Mouse (Mus musculus) stomach, embryonic 16.5 days (tissue): ENCODE results near the gene Ddx41. TPM values are rescaled to one million over a fixed set of nuclear protein-coding genes. Genes with fewer than 3 reads are reported as not detected.
A peak's percentile ranks its signal among the peaks of the same experiment; 100 is the strongest.

Source experiments
- microRNA-seq: library from miRNA; unstranded; fragments of <30 nt; microRNA quantifications from one replicate; pipeline ENCODE4, GENCODE M21; 2016
- polyA plus RNA-seq: library from polyadenylated mRNA; unstranded; fragments of >200 nt; fragmentation: Nextera tagmentation; extraction: Ambion mirVana; gene quantifications from 2 replicates; pipeline ENCODE4 v1.2.1, GENCODE M21; 2015

Ddx41 gene
- polyA plus RNA-seq, 1 experiment from 2014 or later = 52.5 TPM

Small RNA genes lying within 50 kb of the gene (microRNA-seq; reads per million reads assigned to microRNA genes)
- 3.3 reads per million, percentile 19 among the genes with 10 or more reads in this experiment for gene Mir6945

Other genes starting within 250 kb of the Ddx41 start
- gene Prelid1, start 216.2 kb downstream of the Ddx41 start, polyA plus RNA-seq = 444 and 484 TPM in 2 replicates
- gene Rab24, start 214.7 kb downstream of the Ddx41 start, polyA plus RNA-seq = 76.2 and 79.2 TPM in 2 replicates
- gene Mxd3, start 206.8 kb downstream of the Ddx41 start, polyA plus RNA-seq = 31.8 and 35.5 TPM in 2 replicates
- 112 and 113 TPM in 2 replicates for gene Lman2, start 173.9 kb downstream of the Ddx41 start, polyA plus RNA-seq
- gene Rgs14, start 166.9 kb downstream of the Ddx41 start, polyA plus RNA-seq = 1.00 and 1.6 TPM in 2 replicates
- gene Slc34a1, start 138.5 kb downstream of the Ddx41 start, polyA plus RNA-seq = 0.14 and 0.17 TPM in 2 replicates
- gene Pfn3, start 121.4 kb downstream of the Ddx41 start, polyA plus RNA-seq = not detected in 2 replicates
- gene F12, start 109.9 kb downstream of the Ddx41 start, polyA plus RNA-seq = 4.5 and 5.6 TPM in 2 replicates
- 14.6 TPM in 2 replicates for gene Grk6, start 91.6 kb downstream of the Ddx41 start, polyA plus RNA-seq
- gene Prr7, start 72.4 kb downstream of the Ddx41 start, polyA plus RNA-seq = 0.22 and 0.26 TPM in 2 replicates
- 111 and 113 TPM in 2 replicates for gene Dbn1, start 48.5 kb downstream of the Ddx41 start, polyA plus RNA-seq
- 240 and 243 TPM in 2 replicates for gene Pdlim7, start 23.0 kb downstream of the Ddx41 start, polyA plus RNA-seq
- 4.7 and 4.9 TPM in 2 replicates for gene Dok3, start 7.4 kb downstream of the Ddx41 start, polyA plus RNA-seq
- 26.1 and 30.1 TPM in 2 replicates for gene Fam193b, start 34.5 kb upstream of the Ddx41 start, polyA plus RNA-seq
- gene Tmed9, start 37.1 kb upstream of the Ddx41 start, polyA plus RNA-seq = 162 and 167 TPM in 2 replicates
- 20.5 and 24.5 TPM in 2 replicates for gene B4galt7, start 63.2 kb upstream of the Ddx41 start, polyA plus RNA-seq
- gene Caml, start 86.3 kb upstream of the Ddx41 start, polyA plus RNA-seq = 44.3 and 52.8 TPM in 2 replicates
- gene Ddx46, start 98.4 kb upstream of the Ddx41 start, polyA plus RNA-seq = 31.2 and 32.5 TPM in 2 replicates
- 47.6 and 50.5 TPM in 2 replicates for gene B230219D22Rik, start 156.5 kb upstream of the Ddx41 start, polyA plus RNA-seq
- gene Txndc15, start 178.0 kb upstream of the Ddx41 start, polyA plus RNA-seq = 76.6 and 80.1 TPM in 2 replicates
- gene Pcbd2, start 190.7 kb upstream of the Ddx41 start, polyA plus RNA-seq = 68.8 and 72.1 TPM in 2 replicates
- gene Catsper3, start 247.9 kb upstream of the Ddx41 start, polyA plus RNA-seq = 0.10 TPM in 1 of 2 replicates, not detected in the other